Mouse (Mus musculus): ENCODE measurements around the gene Usp34. TPM values are rescaled to one million over a fixed set of nuclear protein-coding genes. Genes with fewer than 3 reads are reported as not detected.
"Not testable (repeated sequence)": the region's sequence is repeated elsewhere in the genome, so short reads cannot be mapped to it uniquely, and the experiment has no call there.

The Usp34 gene
- 73.5 and 161 TPM in 2 replicates for total RNA-seq (2015; ENCODE audit: low replicate concordance)
- 69.0 and 77.5 TPM in 2 replicates for total RNA-seq (2017; ENCODE audit: low replicate concordance)

DNA sequence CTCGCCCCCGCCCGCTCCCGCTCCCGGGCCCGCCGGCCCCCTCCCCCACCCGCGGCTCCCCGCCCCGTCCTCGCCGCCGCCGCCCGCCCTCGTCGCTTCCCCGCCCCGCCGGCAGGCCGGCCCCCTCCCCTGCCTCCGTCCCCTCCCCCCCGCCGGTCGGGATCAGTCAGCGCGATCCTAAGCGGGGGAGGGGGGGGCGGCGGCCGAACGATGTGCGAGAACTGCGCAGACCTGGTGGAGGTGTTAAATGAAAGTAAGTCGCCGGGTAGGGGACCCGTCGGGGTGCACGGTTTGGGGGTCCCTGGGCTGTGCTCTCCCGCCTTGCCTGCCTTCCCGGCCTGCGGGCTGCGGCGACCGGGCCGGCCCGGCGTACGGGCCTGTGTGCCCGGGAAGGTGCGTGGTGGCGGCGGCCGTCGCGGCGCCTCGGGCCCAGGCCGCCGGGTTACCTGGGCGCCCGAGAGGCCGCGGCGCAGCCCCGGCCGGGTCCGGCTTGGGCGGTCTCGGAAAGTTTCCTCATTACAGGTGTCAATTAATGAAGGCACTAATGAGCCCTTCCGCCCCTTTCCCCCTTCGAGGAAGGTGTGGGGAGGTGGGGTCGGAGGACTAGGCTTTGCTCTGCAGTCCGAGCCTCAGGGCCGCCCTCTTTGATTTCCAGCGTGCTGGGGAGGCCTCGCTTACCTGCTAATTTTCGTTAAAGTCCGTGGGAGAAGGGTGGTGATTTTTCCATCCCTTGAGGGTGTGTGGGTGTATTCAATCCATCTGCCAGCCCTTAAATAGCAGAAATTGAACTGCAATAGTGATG is at the start of gene Usp34:
Usp34 (plus strand) TSS at position 132 of the 802 bp plus-strand sequence.
- no peak for ATAC-seq (replicated peaks; ENCODE audit: low FRiP score, poor library complexity, severe bottlenecking)

DNA sequence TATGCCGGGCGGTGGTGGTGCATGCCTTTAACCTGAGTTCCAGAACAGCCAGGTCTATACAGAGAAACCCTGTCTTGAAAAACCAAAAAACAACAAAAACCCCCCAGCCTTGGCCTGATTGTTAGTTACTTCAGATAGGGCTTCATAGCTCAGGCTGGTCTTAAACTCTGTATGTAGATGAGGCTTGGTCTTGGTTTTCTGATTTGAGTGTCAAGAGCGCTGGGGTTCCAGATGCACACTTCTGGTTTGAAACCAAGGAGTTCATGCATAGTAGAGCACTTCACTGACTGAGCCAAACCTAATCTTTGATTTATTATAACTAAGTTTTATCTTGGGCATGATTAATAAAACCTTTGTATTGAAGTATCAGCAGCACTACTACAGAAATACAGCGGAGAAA is 47.6 kb upstream of the Usp34 start:
- ATAC-seq (replicated peaks; ENCODE audit: low FRiP score, poor library complexity, severe bottlenecking) = no peak

GRCm38 (mm10) chr11:23259481-23259880 is 47.2 kb upstream of the Usp34 start:
- no peak for ATAC-seq (replicated peaks; ENCODE audit: low FRiP score, poor library complexity, severe bottlenecking)

DNA sequence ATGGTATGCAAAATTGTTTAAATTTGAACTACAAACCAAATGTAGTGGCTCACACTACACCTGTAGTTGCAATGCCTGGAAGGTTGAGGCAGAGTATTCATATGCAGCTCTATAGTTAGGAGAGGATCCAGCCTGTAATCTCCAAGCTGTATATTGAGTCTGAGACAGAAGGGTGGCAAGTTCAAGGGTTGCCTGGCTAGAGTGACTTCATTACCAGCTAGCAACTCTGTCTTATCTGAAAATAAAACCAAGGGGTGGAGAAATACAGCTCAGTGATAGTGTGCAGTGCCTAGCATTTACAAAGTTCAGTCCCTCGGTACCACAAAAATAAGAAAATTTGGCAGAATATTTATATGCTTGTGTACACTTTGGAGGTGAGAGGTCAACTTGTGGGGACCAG is 46.5 kb upstream of the Usp34 start:
- no peak for ATAC-seq (replicated peaks; ENCODE audit: low FRiP score, poor library complexity, severe bottlenecking)

DNA sequence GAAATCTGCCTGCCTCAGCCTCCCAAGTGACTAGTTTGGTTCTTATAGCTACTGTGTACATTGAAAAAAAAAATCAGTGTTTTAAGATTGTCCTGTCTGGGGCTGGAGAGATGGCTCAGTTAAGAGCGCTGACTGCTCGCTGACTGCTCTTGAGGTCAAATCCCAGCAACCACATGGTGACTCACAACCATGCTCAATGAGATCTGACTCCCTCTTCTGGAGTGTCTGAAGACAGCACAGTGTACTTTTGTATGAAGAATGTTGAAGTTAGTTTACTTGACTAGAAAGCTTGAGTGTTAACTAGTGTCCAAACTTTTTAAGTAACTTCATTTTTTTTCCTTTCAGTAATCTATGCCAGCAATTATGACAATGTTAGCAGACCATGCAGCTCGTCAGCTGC is 45.2 kb upstream of the Usp34 start:
- no peak for ATAC-seq (replicated peaks; ENCODE audit: low FRiP score, poor library complexity, severe bottlenecking)

GRCm38 (mm10) chr11:23264949-23265348 is 41.7 kb upstream of the Usp34 start:
- no peak for ATAC-seq (replicated peaks; ENCODE audit: low FRiP score, poor library complexity, severe bottlenecking)

DNA sequence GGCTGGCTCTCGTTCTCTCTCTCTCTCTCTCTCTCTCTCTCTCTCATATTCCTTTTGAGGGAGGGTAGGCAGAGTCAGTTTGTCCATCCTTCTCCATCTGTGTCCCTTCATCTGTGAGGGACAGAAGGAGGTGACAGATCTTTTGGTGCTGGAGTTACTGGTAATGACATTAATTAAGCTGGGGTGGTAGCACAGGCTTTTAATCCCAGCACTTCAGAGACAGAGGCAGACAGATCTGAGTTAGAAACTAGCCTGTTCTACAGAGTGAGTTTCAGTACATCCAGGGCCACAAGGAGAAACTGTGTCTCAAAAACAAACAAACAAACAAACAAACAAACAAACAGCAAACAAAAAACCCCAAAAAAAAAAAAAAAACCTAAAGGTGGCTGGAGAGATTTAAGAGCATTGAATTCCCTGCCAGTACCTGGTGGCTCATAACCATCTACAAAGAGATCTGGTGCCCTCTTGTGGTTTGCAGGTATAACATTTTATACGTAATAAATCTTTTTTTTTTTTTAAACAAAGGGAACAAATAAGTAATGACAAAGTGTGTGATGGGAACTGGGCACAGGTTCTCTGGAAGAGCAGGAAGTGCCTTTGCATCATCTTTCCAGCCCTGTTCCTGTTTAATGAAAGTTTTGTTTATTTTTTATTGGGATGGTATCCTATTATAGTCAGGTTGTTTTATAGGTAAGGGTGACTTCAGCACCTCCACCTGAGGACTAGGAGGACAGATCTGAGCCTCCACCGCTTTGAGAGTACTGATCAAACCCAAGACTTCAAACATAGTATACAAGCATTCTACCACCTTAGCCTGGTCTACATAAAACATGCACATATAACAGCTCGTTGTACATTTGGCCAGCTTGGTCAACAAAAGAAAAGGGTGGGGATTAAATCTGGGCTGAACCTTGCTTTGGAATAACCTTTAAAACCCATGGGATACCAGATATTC is 34.6 kb upstream of the Usp34 start:
- ATAC-seq (replicated peaks; ENCODE audit: low FRiP score, poor library complexity, severe bottlenecking) = peak; percentile 71

DNA sequence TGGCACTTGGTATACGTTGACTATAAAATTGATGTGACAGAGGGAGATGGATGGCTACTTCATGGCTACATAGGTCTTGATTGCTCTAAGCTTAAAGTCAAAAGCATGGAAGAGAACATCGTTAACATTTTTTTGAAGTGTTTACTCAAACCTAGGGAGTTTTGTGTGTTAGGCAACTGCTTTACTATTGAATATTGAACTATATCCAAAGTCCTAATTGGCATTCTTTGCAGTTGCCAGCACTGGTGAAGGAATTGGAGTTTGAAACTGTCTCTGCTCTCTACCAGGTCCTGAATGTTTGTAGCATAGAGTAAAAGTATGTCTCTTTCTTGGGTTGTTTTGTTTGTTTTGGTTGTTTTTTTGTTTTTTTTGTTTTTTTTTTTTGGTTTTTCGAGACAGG is 30.9 kb upstream of the Usp34 start:
- no peak for ATAC-seq (replicated peaks; ENCODE audit: low FRiP score, poor library complexity, severe bottlenecking)

GRCm38 (mm10) chr11:23284469-23284868 is 22.2 kb upstream of the Usp34 start:
- ATAC-seq (replicated peaks; ENCODE audit: low FRiP score, poor library complexity, severe bottlenecking) = no peak

GRCm38 (mm10) chr11:23288866-23289265 is 17.8 kb upstream of the Usp34 start:
- ATAC-seq (replicated peaks; ENCODE audit: low FRiP score, poor library complexity, severe bottlenecking) = not testable (repeated sequence)

DNA sequence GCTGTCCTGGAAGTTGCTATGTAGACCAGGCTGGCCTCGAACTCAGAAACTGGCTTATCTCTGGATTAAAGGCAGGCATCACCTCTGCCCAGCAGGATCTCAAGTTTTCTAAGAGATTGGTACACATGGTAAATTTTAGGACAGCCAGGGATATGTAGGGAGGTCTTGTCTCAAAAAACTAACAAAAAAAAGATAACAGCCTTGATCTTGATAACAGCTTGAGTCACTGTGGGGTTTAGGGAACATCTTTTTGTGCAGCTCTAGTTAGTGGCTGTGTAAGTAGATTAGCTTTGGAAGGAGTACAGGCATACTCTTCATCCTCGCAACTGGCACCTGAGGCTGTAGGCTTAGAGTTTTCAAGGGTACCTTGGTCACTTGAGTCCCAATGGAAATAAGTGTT is 9.3 kb upstream of the Usp34 start:
- ATAC-seq (replicated peaks; ENCODE audit: low FRiP score, poor library complexity, severe bottlenecking) = no peak

GRCm38 (mm10) chr11:23298301-23298700 is 8.4 kb upstream of the Usp34 start:
- ATAC-seq (replicated peaks; ENCODE audit: low FRiP score, poor library complexity, severe bottlenecking) = no peak

DNA sequence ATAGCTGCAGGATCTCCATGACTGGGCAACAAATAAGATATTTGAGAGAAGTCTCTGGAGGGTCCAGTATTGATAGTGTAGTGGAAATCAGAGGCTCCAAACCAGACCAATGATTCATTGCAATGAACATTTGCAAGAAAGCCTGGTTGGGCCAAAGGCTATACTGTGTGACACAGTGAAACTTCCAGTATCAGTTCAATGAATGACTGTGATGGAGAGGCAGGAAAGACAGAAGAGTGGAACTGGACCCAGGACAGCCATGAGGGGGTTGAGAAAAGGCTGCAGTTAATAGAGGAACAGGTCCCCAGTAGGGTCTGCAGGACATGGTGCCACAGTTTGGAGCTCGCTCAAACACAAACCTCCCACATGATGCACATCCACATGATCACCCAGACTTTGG is 6.8 kb upstream of the Usp34 start:
- ATAC-seq (replicated peaks; ENCODE audit: low FRiP score, poor library complexity, severe bottlenecking) = no peak

DNA sequence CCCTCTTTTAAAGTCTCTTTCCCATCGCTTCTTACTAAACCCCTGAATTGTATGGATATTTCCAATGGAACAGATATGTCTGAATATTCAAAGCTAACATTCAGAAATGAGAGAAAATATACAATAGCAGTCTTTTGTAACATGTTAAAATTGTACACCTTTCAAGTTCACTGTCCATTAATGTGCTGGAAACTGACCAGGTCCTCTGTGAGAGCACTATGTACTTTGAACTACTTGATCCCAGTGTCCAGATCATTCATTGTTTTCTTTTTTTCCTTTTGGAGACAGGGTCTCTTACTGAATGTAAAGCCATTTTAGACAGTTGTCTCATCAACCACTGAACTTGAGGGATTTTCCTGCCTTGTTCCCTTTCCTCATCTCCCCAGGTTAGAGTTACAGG is 3.6 kb upstream of the Usp34 start:
- no peak for ATAC-seq (replicated peaks; ENCODE audit: low FRiP score, poor library complexity, severe bottlenecking)

GRCm38 (mm10) chr11:23305101-23305672 is 1.5 kb upstream of the Usp34 start:
- ATAC-seq (replicated peaks; ENCODE audit: low FRiP score, poor library complexity, severe bottlenecking) = not testable (repeated sequence)

DNA sequence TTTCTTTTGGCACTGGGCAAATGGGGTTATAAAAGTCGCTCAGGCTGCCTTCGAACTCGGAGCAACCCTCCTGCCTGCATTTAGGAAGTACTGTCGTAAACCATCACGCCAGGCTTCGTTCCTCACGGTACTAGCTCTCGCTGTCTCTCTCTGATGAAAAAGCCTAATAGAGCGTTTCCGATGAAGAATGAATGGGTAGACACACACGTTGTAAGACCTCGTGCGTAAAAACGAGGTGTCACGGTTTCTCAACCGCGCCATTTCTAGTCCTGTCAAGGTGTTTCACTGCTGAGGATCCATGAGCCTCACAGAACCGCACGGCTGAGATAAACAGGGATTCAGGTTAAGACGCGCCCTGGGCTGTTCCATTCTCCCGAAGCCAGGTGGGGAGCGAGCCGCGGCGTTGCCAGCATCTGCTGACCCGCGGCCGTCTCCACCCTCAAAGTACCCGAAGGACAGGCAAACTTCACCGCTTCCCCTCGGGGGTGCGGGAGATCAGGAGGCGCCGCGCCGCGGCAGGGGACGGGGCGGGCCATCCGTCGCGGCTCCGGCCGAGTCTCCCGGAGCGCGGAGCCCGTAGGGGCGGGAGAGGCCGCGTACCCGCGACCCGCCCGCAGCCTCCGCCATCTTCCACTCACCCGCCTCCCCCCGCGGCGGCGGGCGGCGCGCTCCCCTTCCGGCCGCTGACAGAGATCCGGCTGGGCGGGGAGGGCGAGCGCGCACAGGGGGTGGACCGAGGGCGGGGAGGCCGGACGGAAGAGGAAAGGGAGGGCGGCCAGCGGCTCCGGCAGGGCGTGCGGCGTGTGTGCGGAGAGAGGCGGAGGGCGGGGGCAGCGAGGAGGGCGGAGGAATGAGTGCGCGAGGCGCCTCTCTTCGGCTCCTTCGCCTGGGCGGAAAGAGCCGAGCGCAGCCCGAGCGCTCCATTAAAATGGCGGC is 754 bp upstream of the Usp34 start:
- peak; percentile 97 for ATAC-seq (replicated peaks; ENCODE audit: low FRiP score, poor library complexity, severe bottlenecking)

- ATAC-seq (replicated peaks; ENCODE audit: low FRiP score, poor library complexity, severe bottlenecking) = no peak
Measured at GRCm38 (mm10) chr11:23307566-23307920, 848 bp downstream of the Usp34 start.

DNA sequence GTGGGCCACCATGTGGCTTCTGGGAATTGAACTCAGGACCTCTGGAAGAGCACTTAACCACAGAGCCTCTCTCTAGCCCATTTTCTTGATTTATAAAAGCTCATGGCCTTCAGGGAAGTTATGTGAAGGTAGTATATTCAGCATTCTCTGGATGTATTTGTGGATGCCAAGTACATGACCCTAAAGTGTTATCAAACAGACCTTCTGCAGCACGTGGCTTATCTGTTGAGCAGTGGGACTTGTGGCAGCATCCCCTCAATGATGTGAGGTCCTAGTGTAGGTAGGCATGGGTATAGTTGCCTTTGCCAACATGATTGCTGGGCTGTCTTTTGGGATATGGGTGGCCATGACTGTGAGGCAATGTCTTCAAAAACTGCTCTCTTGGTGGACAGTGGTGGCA is 6.8 kb downstream of the Usp34 start:
- peak; percentile 90 for ATAC-seq (replicated peaks; ENCODE audit: low FRiP score, poor library complexity, severe bottlenecking)

DNA sequence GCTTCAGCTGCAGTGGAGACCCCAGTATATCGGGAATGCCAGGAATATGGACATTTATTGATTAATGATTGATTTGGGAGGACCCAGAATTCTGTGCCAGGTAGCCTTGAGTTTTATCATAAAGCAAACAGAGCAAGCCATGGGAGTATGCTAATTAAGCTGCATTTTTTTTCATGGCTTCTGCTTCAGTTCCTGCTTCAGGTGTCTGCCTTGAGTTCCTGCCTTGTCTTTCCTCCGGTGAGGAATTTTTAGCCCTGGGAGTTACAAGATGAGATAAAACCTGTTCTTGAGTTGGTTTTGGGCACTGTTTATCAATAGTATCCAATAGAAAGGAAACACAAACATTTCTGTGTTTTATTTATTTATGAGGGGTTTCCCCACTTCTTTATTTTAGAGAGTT is 22.7 kb downstream of the Usp34 start:
- no peak for ATAC-seq (replicated peaks; ENCODE audit: low FRiP score, poor library complexity, severe bottlenecking)

All from erythroid progenitor cell, adult 5-6 weeks (primary cell).